Mouse (Mus musculus) CH12.LX (cell line): ENCODE data around the gene Gm13279. TPM values are rescaled to one million over a fixed set of nuclear protein-coding genes. Genes with fewer than 3 reads are reported as not detected.

Experiments used
- DNase-seq: peaks from one replicate; pipeline ENCODE4 v3.0.0-alpha.2; 2013; ENCODE audit errors: extremely low read depth
- H3K27ac ChIP-seq: 2 replicates; pipeline ENCODE4 v1.5.1; 2012; ENCODE audit warnings: low read depth, mild to moderate bottlenecking, control low read depth, moderate library complexity; ENCODE audit not compliant: insufficient read depth
- H3K27me3 ChIP-seq: replicated peaks from 2 replicates; pipeline ENCODE3; 2012; ENCODE audit warnings: inconsistent platforms
- H3K36me3 ChIP-seq, 2 experiments: replicated peaks in 1 of 2; 2 replicates each; pipeline versions ENCODE3 to v1.6.1; 2012; ENCODE audit warnings: inconsistent platforms in 1 of 2, low read length in 1 of 2, mild to moderate bottlenecking in 1 of 2, mixed read lengths in 1 of 2, moderate library complexity in 1 of 2; ENCODE audit not compliant: control insufficient read depth in 1 of 2, insufficient read depth in 1 of 2
- H3K4me1 ChIP-seq, 2 experiments: 2 replicates each; pipeline ENCODE4 v1.6.1; 2012; ENCODE audit warnings: inconsistent platforms in 1 of 2, moderate library complexity in 1 of 2; ENCODE audit not compliant: insufficient read depth in 2 of 2, control insufficient read depth in 1 of 2
- H3K4me2 ChIP-seq: 2 replicates; pipeline ENCODE4 v1.6.1; 2012; ENCODE audit warnings: low read depth, mild to moderate bottlenecking, control low read depth; ENCODE audit not compliant: poor library complexity, insufficient read depth, severe bottlenecking
- H3K4me3 ChIP-seq, 3 experiments: fragments of 150-350 bp in 1 of 3; sonication (generic) in 1 of 3; replicated peaks in 1 of 3; 2 replicates each; pipeline versions ENCODE3 to v1.5.1; 2011 to 2012; ENCODE audit warnings: low read depth in 2 of 3, low read length in 2 of 3, mild to moderate bottlenecking in 2 of 3, moderate library complexity in 2 of 3, control low read depth in 1 of 3, improper control_type of control experiment in 1 of 3, inconsistent platforms in 1 of 3, mixed read lengths in 1 of 3; ENCODE audit not compliant: poor library complexity in 1 of 3
- H3K79me2 ChIP-seq: replicated peaks from 2 replicates; pipeline ENCODE4 v1.6.1; 2012; ENCODE audit warnings: mild to moderate bottlenecking, moderate library complexity; ENCODE audit not compliant: control insufficient read depth, poor library complexity, insufficient read depth, severe bottlenecking; ENCODE audit errors: extremely low read depth
- H3K9ac ChIP-seq: 2 replicates; pipeline ENCODE4 v1.6.1; 2012; ENCODE audit warnings: low read depth, mild to moderate bottlenecking, control low read depth, moderate library complexity; ENCODE audit not compliant: insufficient read depth
- H3K9me3 ChIP-seq: replicated peaks from 2 replicates; pipeline ENCODE3; 2012; ENCODE audit warnings: low read length, inconsistent platforms, mixed read lengths
- CTCF ChIP-seq, 2 experiments: IDR thresholded peaks in 1 of 2; conservative IDR thresholded peaks in 1 of 2; 2 replicates each; pipeline ENCODE4 v1.5.1; 2011 to 2012; ENCODE audit warnings: low read depth in 2 of 2, low read length in 2 of 2, improper control_type of control experiment in 1 of 2, inconsistent platforms in 1 of 2, mild to moderate bottlenecking in 1 of 2, moderate library complexity in 1 of 2
- E2F4 ChIP-seq: IDR thresholded peaks from 2 replicates; pipeline ENCODE4 v1.6.1; 2011; ENCODE audit warnings: low read depth, low read length, improper control_type of control experiment; ENCODE audit not compliant: insufficient replicate concordance
- RAD21 ChIP-seq: IDR thresholded peaks from 2 replicates; pipeline ENCODE4 v1.6.1; 2011; ENCODE audit warnings: low read depth, mild to moderate bottlenecking, low read length, improper control_type of control experiment, moderate library complexity
- SMC3 ChIP-seq: IDR thresholded peaks from 2 replicates; pipeline ENCODE4 v1.6.1; 2011; ENCODE audit warnings: low read depth, low read length, improper control_type of control experiment
- USF1 ChIP-seq: IDR thresholded peaks from 2 replicates; pipeline ENCODE4 v1.6.1; 2014; ENCODE audit warnings: low read depth, mild to moderate bottlenecking, inconsistent platforms, low read length, improper control_type of control experiment
- ZNF384 ChIP-seq: IDR thresholded peaks from 2 replicates; pipeline ENCODE4 v1.6.1; 2012; ENCODE audit warnings: low read depth, low read length, improper control_type of control experiment, inconsistent platforms
- dilution Hi-C: fragments of 300-500 bp; cut with MboI; formaldehyde crosslinking; loops from 2 replicates; pipeline ENCODE4 v1.14.3; 2020; ENCODE audit warnings: low sequenced_read_pairs; ENCODE audit not compliant: extremely low pct_unique_long_range_greater_than_20kb, extremely low pct_ligation_motif_present
- in situ Hi-C: fragments of 300-500 bp; cut with MboI; formaldehyde crosslinking; loops from 3 replicates; pipeline ENCODE4 v1.14.3; 2019; ENCODE audit warnings: low sequenced_read_pairs, low pct_ligation_motif_present, low pct_unique_long_range_greater_than_20kb, mixed read lengths
- polyA plus RNA-seq: library from polyadenylated mRNA; unstranded; fragments of >175 nt; gene quantifications from 2 replicates; pipeline ENCODE4 v1.2.1, GENCODE M21; 2012; ENCODE audit warnings: low read depth; ENCODE audit not compliant: insufficient read length
- total RNA-seq, 2 experiments: library from RNA; depleted of rRNA; stranded (reverse); fragments of 300-350 nt in 1 of 2; fragments of >200 nt in 1 of 2; gene quantifications; 2 replicates each; pipeline ENCODE4 v1.2.3; 2012 to 2014

The Gm13279 gene
- total and polyA plus RNA-seq, 3 experiments, result not detected

DNA sequence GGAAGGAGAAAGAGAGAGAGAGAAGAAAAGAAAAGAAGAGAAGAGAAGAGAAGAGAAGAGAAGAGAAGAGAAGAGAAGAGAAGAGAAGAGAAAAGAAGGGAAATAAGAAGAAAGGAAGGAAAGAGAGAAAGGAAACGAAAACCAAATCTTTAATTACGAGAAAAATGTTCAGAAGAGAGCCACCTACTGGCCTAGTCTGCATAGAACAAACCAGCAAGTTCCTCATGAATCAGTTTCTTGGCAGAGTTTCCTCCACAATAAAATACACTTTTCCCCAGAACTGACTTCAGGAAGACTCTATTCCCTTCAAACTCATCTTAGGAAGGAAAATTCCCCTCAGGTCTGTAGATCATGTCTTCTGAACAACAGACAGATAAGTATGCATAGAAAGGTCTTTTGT lies 48.1 kb downstream of the Gm13279 start:
- Histone ChIP-seq H3K9me3 (no peaks in the 10 kb centered on the region), H3K27ac (no peak overlapping the region), H3K4me1 (peaks cover 5 to 10% of the 10 kb centered on the region in 2 experiments; a peak in 3 of 4 replicates), H3K4me2 (no peak overlapping the region), H3K36me3 (no peaks in the 10 kb centered on the region), H3K4me3 (no peak overlapping the region), H3K79me2 (no peaks in the 10 kb centered on the region), H3K27me3 (peaks cover 63% of the 10 kb centered on the region), H3K9ac (no peak overlapping the region)
- dilution Hi-C loops, result no loop called here
- in situ Hi-C loops, result no loop called here
- no peak for DNase-seq
- no peak for TF ChIP-seq ZNF384
- no peak for TF ChIP-seq USF1
- peak; percentile 2 for TF ChIP-seq RAD21
- TF ChIP-seq CTCF (conservative IDR thresholded peaks at IDR 0.05 in 1 of 2, IDR thresholded peaks at IDR 0.05 in 1 of 2; ENCODE audit: low read depth in 2 of 2, low read length in 2 of 2), result peak; percentile 15 to 61; a peak in 3 of 4 replicates
- TF ChIP-seq SMC3, result peak; percentile 12; the same call in 1 of the 2 replicates
- 0 out of 2 replicates have a peak, but pooled peaks have one; percentile 41 for TF ChIP-seq E2F4

Other genes with a start within 250 kb of the Gm13279 start
Only the 20 nearest of the 31 such genes appear.
- 40.0 and 42.2 TPM in 2 replicates for gene Klhl9, start 74.9 kb upstream of the Gm13279 start, total RNA-seq (2012; rRNA removed)
- gene Klhl9, start 74.9 kb upstream of the Gm13279 start, total RNA-seq (2014; rRNA removed), result 51.6 and 55.2 TPM in 2 replicates
- 16.1 and 19.1 TPM in 2 replicates for gene Klhl9, start 74.9 kb upstream of the Gm13279 start, polyA plus RNA-seq
- gene Gm13271, start 42.5 kb upstream of the Gm13279 start, total RNA-seq (2012; rRNA removed), result not detected in 2 replicates
- gene Gm13271, start 42.5 kb upstream of the Gm13279 start, total RNA-seq (2014; rRNA removed), result not detected in 2 replicates
- not detected in 2 replicates for gene Gm13271, start 42.5 kb upstream of the Gm13279 start, polyA plus RNA-seq
- gene Gm13283, start 37.3 kb upstream of the Gm13279 start, total RNA-seq (2012; rRNA removed), result not detected in 2 replicates
- gene Gm13283, start 37.3 kb upstream of the Gm13279 start, total RNA-seq (2014; rRNA removed), result not detected in 2 replicates
- not detected in 2 replicates for gene Gm13283, start 37.3 kb upstream of the Gm13279 start, polyA plus RNA-seq
- gene Gm13290, start 23.6 kb upstream of the Gm13279 start, total RNA-seq (2012; rRNA removed), result not detected in 2 replicates
- gene Gm13290, start 23.6 kb upstream of the Gm13279 start, total RNA-seq (2014; rRNA removed), result not detected in 2 replicates
- gene Gm13290, start 23.6 kb upstream of the Gm13279 start, polyA plus RNA-seq, result not detected in 2 replicates
- gene Gm13289, start 20.5 kb upstream of the Gm13279 start, total RNA-seq (2012; rRNA removed), result not detected in 2 replicates
- gene Gm13289, start 20.5 kb upstream of the Gm13279 start, total RNA-seq (2014; rRNA removed), result not detected in 2 replicates
- not detected in 2 replicates for gene Gm13289, start 20.5 kb upstream of the Gm13279 start, polyA plus RNA-seq
- gene Gm13272, start 17.5 kb upstream of the Gm13279 start, total RNA-seq (2012; rRNA removed), result not detected in 2 replicates
- gene Gm13272, start 17.5 kb upstream of the Gm13279 start, total RNA-seq (2014; rRNA removed), result not detected in 2 replicates
- gene Gm13272, start 17.5 kb upstream of the Gm13279 start, polyA plus RNA-seq, result not detected in 2 replicates
- gene Ifnz, start 15.3 kb upstream of the Gm13279 start, total RNA-seq (2012; rRNA removed), result not detected in 2 replicates
- gene Ifnz, start 15.3 kb upstream of the Gm13279 start, total RNA-seq (2014; rRNA removed), result not detected in 2 replicates
- gene Ifnz, start 15.3 kb upstream of the Gm13279 start, polyA plus RNA-seq, result not detected in 2 replicates
- not detected in 2 replicates for gene Gm13276, start 11.7 kb upstream of the Gm13279 start, total RNA-seq (2012; rRNA removed)
- not detected in 2 replicates for gene Gm13276, start 11.7 kb upstream of the Gm13279 start, total RNA-seq (2014; rRNA removed)
- not detected in 2 replicates for gene Gm13276, start 11.7 kb upstream of the Gm13279 start, polyA plus RNA-seq
- gene Gm13277, start 8.8 kb upstream of the Gm13279 start, total RNA-seq (2012; rRNA removed), result not detected in 2 replicates
- gene Gm13277, start 8.8 kb upstream of the Gm13279 start, total RNA-seq (2014; rRNA removed), result not detected in 2 replicates
- gene Gm13277, start 8.8 kb upstream of the Gm13279 start, polyA plus RNA-seq, result not detected in 2 replicates
- gene Gm13278, start 5.8 kb upstream of the Gm13279 start, total RNA-seq (2012; rRNA removed), result not detected in 2 replicates
- gene Gm13278, start 5.8 kb upstream of the Gm13279 start, total RNA-seq (2014; rRNA removed), result not detected in 2 replicates
- not detected in 2 replicates for gene Gm13278, start 5.8 kb upstream of the Gm13279 start, polyA plus RNA-seq
- gene Gm13275, start 2.9 kb upstream of the Gm13279 start, total RNA-seq (2012; rRNA removed), result not detected in 2 replicates
- not detected in 2 replicates for gene Gm13275, start 2.9 kb upstream of the Gm13279 start, total RNA-seq (2014; rRNA removed)
- not detected in 2 replicates for gene Gm13275, start 2.9 kb upstream of the Gm13279 start, polyA plus RNA-seq
- not detected in 2 replicates for gene Gm13285, start 2.3 kb downstream of the Gm13279 start, total RNA-seq (2012; rRNA removed)
- not detected in 2 replicates for gene Gm13285, start 2.3 kb downstream of the Gm13279 start, total RNA-seq (2014; rRNA removed)
- not detected in 2 replicates for gene Gm13285, start 2.3 kb downstream of the Gm13279 start, polyA plus RNA-seq
- gene Gm13287, start 5.9 kb downstream of the Gm13279 start, total RNA-seq (2012; rRNA removed), result not detected in 2 replicates
- gene Gm13287, start 5.9 kb downstream of the Gm13279 start, total RNA-seq (2014; rRNA removed), result not detected in 2 replicates
- not detected in 2 replicates for gene Gm13287, start 5.9 kb downstream of the Gm13279 start, polyA plus RNA-seq
- not detected in 2 replicates for gene Gm13288, start 8.1 kb downstream of the Gm13279 start, total RNA-seq (2012; rRNA removed)
- gene Gm13288, start 8.1 kb downstream of the Gm13279 start, total RNA-seq (2014; rRNA removed), result not detected in 2 replicates
- not detected in 2 replicates for gene Gm13288, start 8.1 kb downstream of the Gm13279 start, polyA plus RNA-seq
- not detected in 2 replicates for gene Ifna7, start 18.8 kb downstream of the Gm13279 start, total RNA-seq (2012; rRNA removed)
- gene Ifna7, start 18.8 kb downstream of the Gm13279 start, total RNA-seq (2014; rRNA removed), result not detected in 2 replicates
- gene Ifna7, start 18.8 kb downstream of the Gm13279 start, polyA plus RNA-seq, result not detected in 2 replicates
- not detected in 2 replicates for gene Ifna11, start 22.6 kb downstream of the Gm13279 start, total RNA-seq (2012; rRNA removed)
- not detected in 2 replicates for gene Ifna11, start 22.6 kb downstream of the Gm13279 start, total RNA-seq (2014; rRNA removed)
- gene Ifna11, start 22.6 kb downstream of the Gm13279 start, polyA plus RNA-seq, result not detected in 2 replicates
- gene Ifna6, start 30.0 kb downstream of the Gm13279 start, total RNA-seq (2012; rRNA removed), result not detected in 2 replicates
- not detected in 2 replicates for gene Ifna6, start 30.0 kb downstream of the Gm13279 start, total RNA-seq (2014; rRNA removed)
- gene Ifna6, start 30.0 kb downstream of the Gm13279 start, polyA plus RNA-seq, result not detected in 2 replicates
- gene Ifna5, start 38.1 kb downstream of the Gm13279 start, total RNA-seq (2012; rRNA removed), result not detected in 2 replicates
- gene Ifna5, start 38.1 kb downstream of the Gm13279 start, total RNA-seq (2014; rRNA removed), result not detected in 2 replicates
- not detected in 2 replicates for gene Ifna5, start 38.1 kb downstream of the Gm13279 start, polyA plus RNA-seq
- not detected in 2 replicates for gene Ifna4, start 44.5 kb downstream of the Gm13279 start, total RNA-seq (2012; rRNA removed)
- not detected in 2 replicates for gene Ifna4, start 44.5 kb downstream of the Gm13279 start, total RNA-seq (2014; rRNA removed)
- gene Ifna4, start 44.5 kb downstream of the Gm13279 start, polyA plus RNA-seq, result not detected in 2 replicates
- gene Ifna1, start 52.7 kb downstream of the Gm13279 start, total RNA-seq (2012; rRNA removed), result not detected in 2 replicates
- not detected in 2 replicates for gene Ifna1, start 52.7 kb downstream of the Gm13279 start, total RNA-seq (2014; rRNA removed)
- gene Ifna1, start 52.7 kb downstream of the Gm13279 start, polyA plus RNA-seq, result not detected in 2 replicates